Mouse (Mus musculus): ENCODE data around the gene Flvcr2. TPM values are rescaled to one million over a fixed set of nuclear protein-coding genes. Genes with fewer than 3 reads are reported as not detected.

Flvcr2 gene
- polyA plus RNA-seq, 1 experiment from 2014 or later, result 7.0 TPM

DNA sequence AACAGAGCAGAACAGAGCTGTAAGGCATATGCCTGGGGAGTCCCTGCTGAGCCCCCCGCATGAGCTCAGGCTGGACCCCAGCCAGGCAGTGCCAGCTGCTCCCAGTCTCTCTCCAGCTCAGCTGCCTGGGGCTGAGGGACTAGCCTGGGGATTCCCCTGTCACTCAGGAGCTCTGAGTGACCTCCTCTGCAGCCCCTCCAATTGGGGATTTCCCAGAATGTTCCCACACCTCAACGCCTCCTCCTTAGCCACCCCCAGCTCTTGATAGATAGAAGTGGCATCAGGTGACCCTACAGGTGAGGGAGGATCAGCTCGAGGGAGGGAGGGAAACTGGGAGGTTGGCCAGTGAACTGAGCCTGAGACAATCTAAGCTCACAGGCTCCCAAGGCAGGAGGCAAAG is 42.8 kb upstream of the Flvcr2 start:
- 60% methylated on average over 3 of the region's 3 CpGs for WGBS
- Histone ChIP-seq H3K4me1 (replicated peaks; ENCODE audit: insufficient read depth, low read length) (0 out of 2 replicates have a peak, but pooled peaks cover 6% of the 10 kb centered on the region), H3K4me2 (ENCODE audit: low read length) (no peak overlapping the region), H3K36me3 (ENCODE audit: insufficient read depth, low read length) (no peaks in the 10 kb centered on the region), H3K27ac (no peak overlapping the region), H3K9me3 (replicated peaks; ENCODE audit: low read length) (no peaks in the 10 kb centered on the region), H3K27me3 (ENCODE audit: insufficient read depth, low read length) (no peaks in the 10 kb centered on the region), H3K4me3 (replicated peaks; ENCODE audit: low read depth, low read length) (no peak overlapping the region), H3K9ac (ENCODE audit: low read depth, low read length) (no peak overlapping the region)
- no peak for TF ChIP-seq CTCF (IDR thresholded peaks at IDR 0.05; ENCODE audit: low read depth)
- no peak for DNase-seq (ENCODE audit: low spot score)
- ATAC-seq (replicated peaks; ENCODE audit: low FRiP score, low read depth), result no peak

DNA sequence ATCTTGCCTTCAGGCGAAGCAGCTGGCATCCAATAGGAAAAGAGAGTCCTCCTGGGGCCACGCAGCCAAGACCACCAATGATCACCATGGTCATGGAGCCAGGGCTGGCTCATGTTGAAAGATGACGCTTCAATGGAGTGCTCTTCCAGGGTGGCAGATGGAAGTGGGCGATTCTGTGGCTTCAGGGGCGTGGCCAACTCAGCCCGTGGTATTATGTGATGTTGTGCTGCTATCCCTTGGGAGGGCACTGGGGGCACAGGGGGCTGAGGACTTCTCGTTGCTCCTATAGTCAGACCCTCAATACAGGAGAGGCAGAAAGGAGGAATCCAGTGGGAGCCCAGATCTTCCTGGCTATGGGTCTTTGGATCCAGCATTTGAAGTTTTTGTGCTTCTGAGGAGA is 41.8 kb upstream of the Flvcr2 start:
- Histone ChIP-seq H3K4me1 (replicated peaks; ENCODE audit: insufficient read depth, low read length) (0 out of 2 replicates have a peak, but pooled peaks cover 6% of the 10 kb centered on the region), H3K27ac (peak overlapping the region; percentile 54), H3K36me3 (ENCODE audit: insufficient read depth, low read length) (no peaks in the 10 kb centered on the region), H3K9me3 (replicated peaks; ENCODE audit: low read length) (no peaks in the 10 kb centered on the region), H3K4me2 (ENCODE audit: low read length) (no peak overlapping the region), H3K4me3 (replicated peaks; ENCODE audit: low read depth, low read length) (no peak overlapping the region), H3K27me3 (ENCODE audit: insufficient read depth, low read length) (no peaks in the 10 kb centered on the region), H3K9ac (ENCODE audit: low read depth, low read length) (no peak overlapping the region)
- no peak for ATAC-seq (replicated peaks; ENCODE audit: low FRiP score, low read depth)
- TF ChIP-seq CTCF (IDR thresholded peaks at IDR 0.05; ENCODE audit: low read depth), result no peak
- 76% methylated on average over 7 of the region's 7 CpGs for WGBS
- DNase-seq (ENCODE audit: low spot score), result no peak

DNA sequence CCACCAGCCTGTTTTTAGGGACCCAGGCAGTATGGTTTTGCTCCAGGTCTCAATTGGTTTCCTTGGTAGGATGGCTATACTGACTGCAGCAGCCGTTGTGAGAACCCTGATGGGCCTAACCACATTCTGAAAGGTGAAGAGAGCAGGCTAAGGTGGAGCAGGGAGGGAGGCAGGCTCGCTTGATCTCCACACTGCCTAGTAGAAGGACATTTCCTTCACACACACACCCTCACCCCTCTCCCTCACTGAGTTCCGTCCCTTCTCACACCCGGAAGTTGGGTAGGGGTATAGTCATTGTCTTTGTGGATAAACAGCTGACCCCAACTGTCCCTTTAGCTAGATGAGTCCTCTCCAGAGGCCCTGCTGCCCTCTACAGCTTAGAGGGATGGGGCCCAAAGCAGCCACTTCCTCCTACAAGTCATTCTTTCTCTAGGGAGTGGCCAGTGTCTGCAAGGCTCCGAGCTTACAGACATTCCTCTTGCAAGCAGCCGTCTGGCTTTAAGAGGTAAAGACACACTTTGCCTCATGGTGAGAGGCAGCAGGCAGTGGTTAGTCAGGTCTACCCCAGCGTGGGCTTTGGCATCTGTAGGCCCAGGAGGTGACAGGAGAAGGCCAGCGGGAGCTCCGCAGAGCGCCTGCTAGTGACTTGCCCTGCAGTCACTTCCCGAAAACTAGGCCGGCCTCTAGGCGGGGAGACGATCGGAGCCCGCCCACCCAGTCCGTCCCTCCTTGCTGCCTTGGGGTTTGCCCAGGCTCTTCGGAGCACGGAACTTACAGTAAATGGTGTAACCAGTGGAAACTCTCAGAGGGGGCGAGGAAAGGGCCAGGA is 41.1 kb upstream of the Flvcr2 start:
- Histone ChIP-seq H3K36me3 (ENCODE audit: insufficient read depth, low read length) (no peaks in the 10 kb centered on the region), H3K4me1 (replicated peaks; ENCODE audit: insufficient read depth, low read length) (0 out of 2 replicates have a peak, but pooled peaks cover 6% of the 10 kb centered on the region), H3K9ac (ENCODE audit: low read depth, low read length) (peak overlapping the region; percentile 67), H3K4me2 (ENCODE audit: low read length) (peak overlapping the region; percentile 95), H3K27ac (peak overlapping the region; percentile 54), H3K27me3 (ENCODE audit: insufficient read depth, low read length) (no peaks in the 10 kb centered on the region), H3K9me3 (replicated peaks; ENCODE audit: low read length) (no peaks in the 10 kb centered on the region), H3K4me3 (replicated peaks; ENCODE audit: low read depth, low read length) (peak overlapping the region; percentile 37)
- peak; percentile 80 for ATAC-seq (replicated peaks; ENCODE audit: low FRiP score, low read depth)
- 7% methylated on average over 20 of the region's 20 CpGs for WGBS
- no peak; the same call in 1 of the 2 replicates for TF ChIP-seq CTCF (IDR thresholded peaks at IDR 0.05; ENCODE audit: low read depth)
- peak; percentile 91 for DNase-seq (ENCODE audit: low spot score)

DNA sequence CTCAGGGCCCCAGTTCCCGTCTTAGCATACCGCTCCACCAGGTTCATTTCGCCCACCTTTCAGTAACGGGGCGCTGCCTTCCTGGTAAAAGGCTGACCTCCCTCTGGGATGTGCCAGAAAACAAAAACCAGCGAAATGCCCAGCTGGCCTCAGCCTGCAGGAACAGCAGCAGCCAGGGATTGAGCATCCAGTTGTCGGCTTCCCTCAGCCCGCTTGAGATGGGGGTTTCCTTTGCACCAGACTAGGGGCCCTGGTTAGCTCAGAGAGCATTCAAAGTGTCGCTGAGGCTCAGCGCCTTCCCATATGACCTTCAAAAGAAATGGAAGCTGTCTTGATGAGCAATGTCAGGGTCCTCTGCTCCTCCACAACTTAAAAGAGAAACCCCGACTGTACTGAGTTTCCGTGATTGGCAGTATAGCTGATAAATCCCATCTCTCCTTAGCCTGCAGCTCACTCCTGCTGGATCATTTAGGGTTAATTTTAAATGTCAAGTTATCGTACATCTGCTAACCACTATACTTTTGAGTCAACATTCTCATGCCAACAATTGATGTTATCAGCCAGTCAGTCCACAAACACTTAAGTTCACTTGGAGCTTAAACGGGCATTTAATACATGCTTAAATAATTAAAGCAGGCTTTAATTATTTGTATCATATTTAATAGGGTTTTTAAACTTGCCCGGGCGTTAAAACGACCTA is 40.4 kb upstream of the Flvcr2 start:
- ATAC-seq (replicated peaks; ENCODE audit: low FRiP score, low read depth) (no peak), DNase-seq (ENCODE audit: low spot score) (no peak)
- H3K4me1 ChIP-seq (replicated peaks; ENCODE audit: insufficient read depth, low read length), result 0 out of 2 replicates have a peak, but pooled peaks cover 6% of the 10 kb centered on the region
- no peaks in the 10 kb centered on the region for H3K36me3 ChIP-seq (ENCODE audit: insufficient read depth, low read length)
- H3K4me3 ChIP-seq (replicated peaks; ENCODE audit: low read depth, low read length), result peak overlapping the region; percentile 37
- WGBS, result 9% methylated on average over 17 of the region's 17 CpGs
- no peak for TF ChIP-seq CTCF (IDR thresholded peaks at IDR 0.05; ENCODE audit: low read depth)
- H3K27me3 ChIP-seq (ENCODE audit: insufficient read depth, low read length), result no peaks in the 10 kb centered on the region
- H3K27ac ChIP-seq, result peak overlapping the region; percentile 54
- H3K4me2 ChIP-seq (ENCODE audit: low read length), result peak overlapping the region; percentile 95
- no peaks in the 10 kb centered on the region for H3K9me3 ChIP-seq (replicated peaks; ENCODE audit: low read length)
- peak overlapping the region; percentile 67 for H3K9ac ChIP-seq (ENCODE audit: low read depth, low read length)

DNA sequence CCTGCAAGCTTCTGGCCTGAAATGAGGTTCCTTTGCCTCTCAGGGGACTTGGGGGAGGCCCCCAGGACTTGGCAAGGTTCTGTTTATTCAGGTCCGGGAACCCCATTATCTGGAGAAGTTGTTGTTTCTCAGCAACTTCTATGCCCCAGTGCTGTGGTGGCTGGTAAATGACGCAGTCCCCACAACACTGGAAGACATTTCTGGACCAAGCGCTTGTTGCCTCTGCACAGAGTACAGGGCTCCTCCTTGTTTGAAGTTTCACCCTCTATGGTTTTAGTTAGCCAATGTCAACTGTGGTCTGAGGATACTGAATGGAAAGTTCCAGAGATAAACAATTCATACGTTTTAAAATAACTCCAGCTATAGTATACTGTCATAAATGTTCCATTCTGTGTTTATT is 39.4 kb upstream of the Flvcr2 start:
- Histone ChIP-seq H3K4me2 (ENCODE audit: low read length) (no peak overlapping the region), H3K9ac (ENCODE audit: low read depth, low read length) (no peak overlapping the region), H3K27me3 (ENCODE audit: insufficient read depth, low read length) (no peaks in the 10 kb centered on the region), H3K4me3 (replicated peaks; ENCODE audit: low read depth, low read length) (no peak overlapping the region), H3K9me3 (replicated peaks; ENCODE audit: low read length) (no peaks in the 10 kb centered on the region), H3K27ac (no peak overlapping the region), H3K4me1 (replicated peaks; ENCODE audit: insufficient read depth, low read length) (0 out of 2 replicates have a peak, but pooled peaks cover 6% of the 10 kb centered on the region), H3K36me3 (ENCODE audit: insufficient read depth, low read length) (no peaks in the 10 kb centered on the region)
- no peak for TF ChIP-seq CTCF (IDR thresholded peaks at IDR 0.05; ENCODE audit: low read depth)
- DNase-seq (ENCODE audit: low spot score) (no peak), ATAC-seq (replicated peaks; ENCODE audit: low FRiP score, low read depth) (no peak)
- whole genome bisulfite sequencing, result 74% methylated on average over 4 of the region's 4 CpGs

DNA sequence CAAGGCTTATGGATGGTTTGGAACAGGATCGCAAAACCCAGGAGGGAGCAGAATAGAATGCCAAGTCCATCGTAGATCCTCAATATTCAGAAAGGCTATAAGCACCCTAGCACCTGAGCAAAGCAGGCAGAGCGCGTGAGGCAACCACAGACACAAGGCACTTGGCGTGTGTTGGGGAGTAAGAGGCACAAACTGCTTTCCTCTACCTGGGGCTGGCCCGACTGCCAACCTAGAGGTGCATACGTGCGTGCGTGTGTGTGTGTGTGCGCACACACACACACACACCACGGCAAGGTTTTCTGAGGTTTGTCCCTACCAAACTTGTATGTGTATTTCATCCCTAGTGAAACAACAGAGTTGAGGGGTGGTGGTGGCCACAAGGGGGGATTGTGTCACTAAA is 38.9 kb upstream of the Flvcr2 start:
- no peaks in the 10 kb centered on the region for H3K9me3 ChIP-seq (replicated peaks; ENCODE audit: low read length)
- no peak overlapping the region for H3K9ac ChIP-seq (ENCODE audit: low read depth, low read length)
- H3K4me2 ChIP-seq (ENCODE audit: low read length), result no peak overlapping the region
- H3K27me3 ChIP-seq (ENCODE audit: insufficient read depth, low read length), result no peaks in the 10 kb centered on the region
- ATAC-seq (replicated peaks; ENCODE audit: low FRiP score, low read depth), result no peak
- H3K4me3 ChIP-seq (replicated peaks; ENCODE audit: low read depth, low read length), result no peak overlapping the region
- WGBS, result 91% methylated on average over 11 of the region's 11 CpGs
- 0 out of 2 replicates have a peak, but pooled peaks cover 6% of the 10 kb centered on the region for H3K4me1 ChIP-seq (replicated peaks; ENCODE audit: insufficient read depth, low read length)
- TF ChIP-seq CTCF (IDR thresholded peaks at IDR 0.05; ENCODE audit: low read depth), result no peak
- H3K27ac ChIP-seq, result no peak overlapping the region
- no peaks in the 10 kb centered on the region for H3K36me3 ChIP-seq (ENCODE audit: insufficient read depth, low read length)
- no peak for DNase-seq (ENCODE audit: low spot score)
